Mouse (Mus musculus): ENCODE measurements around the gene Cacna1g. TPM values are rescaled to one million over a fixed set of nuclear protein-coding genes. Genes with fewer than 3 reads are reported as not detected.

The Cacna1g gene
- total RNA-seq, 2 experiments from 2014 or later = 70.9 to 105 TPM

DNA sequence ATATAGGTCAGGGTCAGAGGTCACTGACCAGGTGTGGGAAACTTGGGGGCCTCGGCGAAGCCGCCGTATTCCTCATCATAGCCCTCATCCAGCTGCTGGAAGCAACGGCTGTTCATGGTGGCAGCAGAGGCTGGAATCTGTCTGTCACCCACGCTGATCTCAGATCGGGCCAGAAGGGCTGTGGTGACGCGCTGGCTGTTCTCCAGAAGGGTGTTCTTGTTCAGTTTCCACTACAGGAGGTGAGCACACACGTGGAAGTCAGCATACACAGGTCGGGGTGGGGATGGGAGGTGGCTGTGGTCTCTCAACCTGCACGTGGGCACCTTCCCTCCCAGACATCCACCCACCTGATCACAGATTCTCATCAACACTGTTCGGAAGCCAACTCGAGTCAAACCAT, 9.9 kb upstream of the Cacna1g start:
- intact Hi-C loops (cut with DNase I) = loop anchor here (10.0 kb wide), 1 partner anchor 349 kb away; no protein-coding TSS in a partner anchor

DNA sequence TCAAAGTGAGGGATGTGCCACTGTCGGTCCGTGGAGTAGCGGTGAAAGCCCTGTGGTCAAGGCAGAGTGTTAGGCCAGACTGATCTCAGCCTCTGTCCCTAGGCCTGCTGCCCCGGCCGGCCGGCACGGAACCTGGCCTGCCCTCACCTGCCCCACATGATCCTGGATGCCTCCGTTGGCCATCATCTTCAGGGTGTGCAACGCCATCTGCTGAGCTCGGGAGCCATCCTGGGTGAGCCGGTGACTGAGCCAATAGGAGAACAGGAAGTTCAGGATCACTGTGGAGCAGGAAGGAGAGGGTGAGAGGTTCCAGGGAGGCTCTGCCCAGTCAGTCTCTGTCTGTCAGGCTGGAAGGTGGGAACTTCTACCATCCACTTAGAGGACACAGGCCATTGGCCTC, 9.4 kb upstream of the Cacna1g start:
- DNase-seq (ENCODE audit: low spot score in 2 of 2) = no peak
- intact Hi-C loops (cut with DNase I) = loop anchor here (10.0 kb wide), 1 partner anchor 349 kb away; no protein-coding TSS in a partner anchor

More for the DNA sequence above, 9.9 kb upstream of the Cacna1g start:
- no peak for DNase-seq (ENCODE audit: low spot score in 2 of 2)

DNA sequence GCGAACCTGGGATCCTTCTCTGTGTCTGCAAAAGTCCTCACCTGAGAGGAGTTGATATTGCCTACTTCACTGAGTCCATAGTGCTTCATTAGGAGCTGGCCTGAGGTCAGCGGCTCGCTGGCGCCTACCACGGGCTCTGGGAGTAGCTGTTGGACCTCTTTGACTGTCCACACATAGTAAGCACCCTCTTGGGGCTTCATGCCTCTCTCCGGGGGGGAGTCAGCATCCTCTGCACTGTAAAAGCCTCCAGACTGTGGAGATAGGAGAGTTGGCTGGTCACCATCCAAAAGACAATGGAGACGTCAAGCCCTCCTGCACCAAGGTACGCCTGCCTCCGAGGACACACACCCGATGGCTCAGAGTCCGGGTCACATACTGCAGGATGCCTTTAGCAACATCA, 8.7 kb upstream of the Cacna1g start:
- intact Hi-C loops (cut with DNase I) = loop anchor here (10.0 kb wide), 1 partner anchor 348 kb away; no protein-coding TSS in a partner anchor
- DNase-seq (ENCODE audit: low spot score in 2 of 2) = no peak

DNA sequence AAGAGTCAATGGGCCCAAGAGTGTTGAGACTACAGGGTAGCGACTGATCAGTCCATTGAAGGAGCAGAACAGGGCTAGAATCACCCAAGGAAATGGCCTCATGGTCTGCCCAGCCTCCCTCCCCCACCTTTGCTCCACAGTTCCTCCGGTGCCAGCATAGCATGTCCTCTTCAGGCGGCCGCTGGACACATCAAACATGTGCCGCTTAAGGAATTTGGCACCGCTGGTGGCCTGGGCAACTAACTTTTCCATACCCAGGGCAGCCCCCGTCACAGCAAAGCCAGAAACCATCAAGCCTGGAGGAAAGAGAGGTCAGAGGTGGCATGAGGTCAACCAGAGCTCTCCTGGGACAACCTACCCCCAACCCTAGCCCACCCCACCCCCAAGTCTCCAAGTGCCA, 8.0 kb upstream of the Cacna1g start:
- intact Hi-C loops (cut with DNase I) = loop anchor here (10.0 kb wide), 1 partner anchor 347 kb away; no protein-coding TSS in a partner anchor
- no peak for DNase-seq (ENCODE audit: low spot score in 2 of 2)

DNA sequence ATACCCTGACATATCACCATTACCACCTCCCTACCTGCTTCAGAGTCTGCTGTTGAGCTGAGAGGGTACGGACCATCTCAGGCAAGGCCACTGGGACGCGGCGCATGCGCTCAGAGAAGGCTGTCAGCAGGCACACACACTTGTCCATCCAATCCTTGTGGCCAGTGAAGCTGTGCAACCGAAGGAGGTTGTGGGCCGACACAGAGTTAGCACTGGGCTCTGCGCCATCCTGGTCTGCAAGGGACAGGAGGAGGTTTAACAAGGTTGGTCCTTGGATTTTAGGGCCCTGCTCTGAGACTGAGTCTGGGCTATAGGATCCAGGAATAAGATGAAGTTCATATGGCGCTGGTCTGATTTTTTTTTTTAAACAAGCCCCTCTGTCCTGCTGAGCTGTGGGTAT, 6.4 kb upstream of the Cacna1g start:
- intact Hi-C loops (cut with DNase I) = loop anchor here (10.0 kb wide), 1 partner anchor 346 kb away; no protein-coding TSS in a partner anchor
- no peak for DNase-seq (ENCODE audit: low spot score in 2 of 2)

DNA sequence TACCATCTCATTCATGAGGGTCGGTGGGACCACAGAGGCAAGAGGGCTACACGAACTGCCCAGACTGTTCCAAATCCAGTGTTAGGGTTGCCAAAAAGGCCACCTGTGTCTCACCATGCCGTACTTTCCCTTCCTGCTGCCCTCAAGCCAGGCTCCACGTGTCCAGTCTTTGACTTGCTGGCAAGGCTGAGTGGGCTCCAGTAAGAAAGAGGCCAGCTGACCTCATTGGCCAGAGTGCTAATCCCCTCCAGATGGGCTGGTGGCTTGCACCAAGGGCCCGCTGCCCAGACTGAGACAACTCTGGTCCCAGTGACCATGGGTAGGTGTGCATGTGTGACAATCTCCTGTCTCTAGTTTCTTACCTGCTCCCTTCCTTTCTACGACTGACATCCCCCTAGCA, 3.7 kb upstream of the Cacna1g start:
- intact Hi-C loops (cut with DNase I) = no loop called here
- DNase-seq (ENCODE audit: low spot score in 2 of 2) = no peak

DNA sequence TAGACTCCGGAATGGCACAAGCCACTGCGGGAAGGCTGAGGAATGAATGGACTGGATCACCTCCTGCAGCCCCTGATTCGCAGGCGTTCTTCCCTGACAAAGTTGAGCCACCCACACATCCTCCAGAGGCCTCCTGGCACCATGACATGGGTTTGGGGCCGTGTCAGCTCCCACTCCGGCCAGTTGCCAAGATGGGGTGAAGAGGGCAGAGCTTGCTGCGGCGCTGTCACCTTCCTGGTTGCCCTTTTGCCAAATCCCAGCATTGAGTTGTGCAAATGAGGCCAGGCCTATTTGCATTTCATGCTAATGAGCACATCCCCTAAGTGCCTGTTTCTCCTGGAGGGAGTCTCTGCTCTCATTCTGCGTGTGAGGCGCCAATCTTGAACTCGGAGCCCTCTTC, 1.7 kb upstream of the Cacna1g start:
- DNase-seq (ENCODE audit: low spot score in 2 of 2) = no peak
- intact Hi-C loops (cut with DNase I) = loop anchor here (2.0 kb wide), 1 partner anchor 145 kb away; no protein-coding TSS in a partner anchor

DNA sequence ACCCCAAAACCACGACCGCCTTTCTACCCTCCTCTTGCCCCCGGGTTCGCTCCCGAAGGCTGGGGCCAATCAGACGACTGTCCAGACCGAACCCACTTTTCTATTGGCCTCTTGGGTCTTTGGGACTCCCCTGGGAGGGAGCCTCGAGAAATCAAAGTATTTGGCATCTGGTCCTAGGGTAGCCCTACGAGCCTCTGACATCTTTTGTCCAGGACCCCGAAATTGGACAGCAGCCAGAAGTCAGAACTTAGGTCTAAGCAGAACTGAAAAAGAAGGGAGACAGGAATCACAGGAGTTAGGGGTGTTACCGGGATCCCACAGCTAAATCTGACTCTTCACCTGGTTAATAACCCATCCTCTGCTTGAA, 529 bp upstream of the Cacna1g start:
- intact Hi-C loops (cut with DNase I) = loop anchor here (2.0 to 5.0 kb wide), 2 partner anchors 52 to 144 kb away; no protein-coding TSS in a partner anchor
- DNase-seq (ENCODE audit: low spot score in 2 of 2) = no peak

DNA sequence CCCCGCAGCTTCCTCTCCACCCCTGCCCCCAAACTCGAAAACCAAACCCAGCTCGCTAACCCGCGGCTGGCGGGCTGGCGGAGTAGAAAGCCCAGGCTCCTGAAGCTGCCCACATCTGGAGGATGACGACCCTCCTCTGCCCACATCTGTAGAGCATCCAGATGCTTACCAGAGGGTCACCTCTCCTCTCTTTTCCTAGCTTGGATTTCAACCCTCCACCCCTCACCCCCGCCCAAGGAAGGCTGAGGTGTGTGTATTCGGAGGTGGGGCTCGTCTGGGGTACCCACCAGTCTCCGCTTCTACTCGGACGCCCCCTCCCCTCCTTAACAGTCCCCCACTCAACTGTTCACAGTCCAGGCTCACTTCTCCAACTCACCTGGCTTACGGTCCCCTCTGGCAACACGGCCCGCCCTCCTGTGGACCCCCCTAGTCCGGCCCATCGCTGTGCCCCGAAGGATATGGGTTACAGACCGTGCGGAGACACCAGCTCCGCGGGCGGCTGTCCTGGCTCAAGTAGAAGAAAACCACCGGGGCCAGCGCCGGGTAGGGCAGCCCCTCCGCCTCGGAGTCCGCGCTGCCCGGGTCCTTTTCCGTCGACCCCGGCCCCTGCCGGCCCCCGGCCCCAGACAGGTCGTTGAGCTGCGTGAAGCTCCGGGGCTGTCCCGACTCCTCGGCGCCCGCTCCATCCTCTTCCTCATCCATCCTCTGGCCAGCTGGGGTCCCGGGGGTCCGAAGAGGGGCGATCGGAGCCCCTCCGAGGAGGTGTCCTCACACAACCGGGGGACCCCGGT, 887 bp downstream of the Cacna1g start:
- intact Hi-C loops (cut with DNase I) = loop anchor here (5.0 kb wide), 1 partner anchor 51 kb away; no protein-coding TSS in a partner anchor
- no peak for DNase-seq (ENCODE audit: low spot score in 2 of 2)

DNA sequence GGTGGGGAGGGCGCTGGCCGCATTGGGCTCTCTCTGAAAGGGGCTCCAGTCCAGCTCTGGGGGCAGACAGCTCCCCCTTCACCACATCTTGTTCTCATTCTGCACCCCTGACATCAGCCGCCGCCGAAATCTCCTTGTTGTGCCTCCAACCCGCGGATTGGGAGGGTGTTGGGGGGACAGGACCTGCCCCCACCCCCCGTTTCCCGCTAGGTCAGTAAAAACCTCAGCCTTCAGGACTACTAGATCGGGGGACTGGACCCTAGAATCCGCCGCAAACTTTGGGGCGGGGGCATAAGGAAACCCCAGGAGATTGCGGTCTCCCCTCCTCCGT, 1.4 kb downstream of the Cacna1g start:
- no peak for DNase-seq (ENCODE audit: low spot score in 2 of 2)
- intact Hi-C loops (cut with DNase I) = loop anchor here (5.0 kb wide), 1 partner anchor 50 kb away; no protein-coding TSS in a partner anchor

DNA sequence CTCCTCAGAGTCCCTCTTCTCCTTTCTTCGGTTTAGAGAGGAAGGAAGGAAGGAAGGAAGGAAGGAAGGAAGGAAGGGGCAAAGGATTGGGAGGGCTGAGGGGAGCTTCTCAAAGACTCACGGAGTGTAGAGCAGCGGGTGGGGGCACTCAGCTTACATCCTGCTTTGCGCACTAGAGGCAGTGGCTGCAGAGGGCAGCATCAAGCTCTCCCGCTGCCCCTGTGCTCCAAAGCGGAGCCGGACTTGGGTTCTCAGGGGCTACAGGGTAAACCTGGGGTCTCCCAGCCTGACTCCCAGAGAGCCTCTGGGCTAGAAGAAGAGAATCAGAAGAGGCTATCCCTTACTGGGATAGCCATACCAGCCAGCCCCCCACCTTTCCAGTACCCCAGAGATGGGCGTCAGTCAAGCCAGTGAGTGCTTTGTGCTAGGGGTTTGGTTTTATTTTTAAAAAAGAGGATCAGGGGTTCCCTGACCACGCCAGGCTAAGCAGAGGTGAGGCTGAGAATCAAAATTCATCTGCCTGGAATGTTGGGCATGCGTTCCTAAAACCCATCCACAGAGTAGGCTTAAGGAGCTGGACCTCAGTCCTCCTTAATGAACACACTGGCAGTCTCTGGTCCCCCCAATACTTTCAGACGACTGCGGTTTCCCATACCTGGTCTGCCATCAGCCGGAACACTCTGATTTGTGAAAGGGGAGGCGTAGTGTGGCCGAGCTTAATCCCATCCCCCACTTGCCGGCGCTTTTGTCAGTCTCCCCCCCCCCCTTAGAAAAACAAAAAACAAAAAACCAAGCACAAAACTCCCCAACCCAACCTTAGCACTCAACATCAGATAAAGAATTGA, 2.0 kb downstream of the Cacna1g start:
- no peak for DNase-seq (ENCODE audit: low spot score in 2 of 2)
- intact Hi-C loops (cut with DNase I) = loop anchor here (5.0 kb wide), 1 partner anchor 50 kb away; no protein-coding TSS in a partner anchor

DNA sequence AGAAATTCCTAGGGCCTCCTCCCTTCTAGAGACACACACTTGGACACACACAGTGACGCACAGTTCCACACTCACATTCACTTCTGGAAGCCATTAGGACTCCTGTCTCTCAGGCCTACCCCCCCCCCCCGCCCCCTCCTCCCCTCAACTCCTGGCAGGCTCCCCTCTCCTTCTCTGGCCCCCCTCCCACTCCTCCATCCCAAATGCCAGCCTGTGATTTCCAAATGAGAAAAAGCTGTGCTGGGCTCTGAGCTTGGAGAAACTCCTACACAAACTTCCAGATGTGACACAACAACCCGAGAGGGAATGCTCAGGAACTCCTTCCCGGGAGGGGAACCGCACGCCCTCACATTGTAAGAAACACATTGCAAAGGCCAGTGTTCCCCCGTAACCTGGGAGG, 3.6 kb downstream of the Cacna1g start:
- DNase-seq (ENCODE audit: low spot score in 2 of 2) = no peak
- intact Hi-C loops (cut with DNase I) = loop anchor here (5.0 kb wide), 1 partner anchor 48 kb away; no protein-coding TSS in a partner anchor

DNA sequence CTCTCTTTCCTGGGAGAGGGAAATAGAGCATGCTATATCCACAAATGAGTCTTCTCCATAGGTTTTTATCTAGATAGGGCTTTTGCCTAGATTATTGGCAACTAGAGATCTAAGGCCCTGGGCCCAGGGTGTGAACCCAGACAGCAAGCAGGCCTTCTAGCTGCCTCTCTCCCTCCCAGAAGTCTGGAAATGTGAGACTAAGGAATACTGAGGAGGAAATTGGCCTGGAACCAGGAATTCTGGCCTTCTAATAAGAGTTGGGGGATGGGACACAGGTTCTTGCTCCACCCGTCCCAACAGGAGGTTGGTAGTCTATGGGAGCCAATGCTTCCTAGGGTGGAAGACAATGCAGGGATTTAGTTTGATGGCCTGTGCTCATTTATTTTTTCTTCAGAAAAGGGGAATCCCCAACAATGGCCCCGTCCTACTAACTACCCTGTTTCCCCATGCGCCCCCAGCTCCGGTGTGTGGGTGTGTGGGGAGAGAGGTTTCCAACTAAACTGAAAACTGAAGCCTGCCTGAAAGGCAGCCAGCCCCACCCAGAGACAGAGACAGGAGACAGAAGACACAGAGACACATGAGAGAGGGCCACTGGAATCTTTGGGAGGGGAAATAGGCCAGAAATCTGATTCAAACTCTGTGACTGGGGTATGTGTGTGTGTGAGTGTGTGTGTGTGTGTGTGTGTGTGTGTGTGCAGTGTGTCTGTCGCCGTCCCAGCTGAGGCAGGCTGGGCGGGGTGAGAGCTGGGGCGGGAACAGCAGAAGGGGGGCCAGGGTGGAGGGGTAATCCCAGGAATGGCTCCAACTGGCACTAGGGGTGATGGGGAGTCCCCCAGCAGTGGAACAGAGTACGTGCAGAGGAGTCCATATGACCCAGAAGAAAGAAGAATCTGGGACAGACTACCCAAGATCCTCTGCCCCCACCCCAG, 4.6 kb downstream of the Cacna1g start:
- DNase-seq (ENCODE audit: low spot score in 2 of 2) = no peak
- intact Hi-C loops (cut with DNase I) = loop anchor here (5.0 kb wide), 1 partner anchor 47 kb away; no protein-coding TSS in a partner anchor

DNA sequence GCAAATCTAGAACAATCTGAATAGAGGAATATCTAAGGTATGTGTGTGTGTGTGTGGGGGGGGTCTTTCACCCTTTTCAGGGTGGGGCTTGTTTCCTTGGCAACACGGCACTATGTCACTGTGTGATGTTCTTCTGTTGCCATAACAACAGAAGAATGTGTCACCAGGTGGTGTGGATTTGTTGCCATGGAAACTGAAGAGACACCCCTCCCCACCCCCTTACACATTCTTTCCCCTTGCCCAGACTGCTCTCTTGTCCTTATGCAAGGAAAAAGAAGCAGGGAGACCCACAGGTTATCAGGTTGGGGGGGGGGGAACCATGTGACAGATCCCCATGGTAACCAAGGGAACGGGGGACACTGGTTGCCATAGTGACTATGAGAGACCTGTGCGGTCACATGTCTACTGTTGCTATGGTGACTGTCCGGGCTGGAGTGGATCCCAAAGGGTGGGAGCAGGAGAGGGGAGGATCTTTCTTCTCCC, 5.4 kb downstream of the Cacna1g start:
- peak in 1 of 2 experiments; percentile 71 for DNase-seq (ENCODE audit: low spot score in 2 of 2)
- intact Hi-C loops (cut with DNase I) = no loop called here

DNA sequence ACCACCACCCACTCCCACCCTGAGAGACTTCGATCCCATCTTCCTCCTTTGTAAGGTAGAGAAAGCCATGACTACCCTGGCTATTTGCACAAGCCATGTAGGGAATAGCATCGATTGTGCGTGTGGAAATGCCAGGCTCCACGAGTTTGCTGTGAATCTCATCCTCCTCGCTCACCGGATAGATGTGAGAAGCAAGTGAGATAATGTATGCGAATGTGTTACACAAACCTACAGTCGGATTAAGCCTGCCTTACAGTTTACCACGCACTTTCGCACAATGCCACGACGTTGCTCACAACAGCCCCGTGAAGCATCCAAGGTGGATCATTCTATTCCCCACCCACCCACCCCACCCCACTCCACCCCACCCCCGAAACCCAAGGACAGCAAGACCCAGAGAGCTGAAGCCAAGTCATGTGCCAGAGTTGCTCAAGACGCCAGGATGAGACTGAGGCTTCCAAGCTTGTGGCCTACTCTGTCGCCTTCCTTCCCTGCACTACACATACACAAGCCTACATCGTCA, 7.6 kb downstream of the Cacna1g start:
- intact Hi-C loops (cut with DNase I) = no loop called here
- peak in 1 of 2 experiments; percentile 36 for DNase-seq (ENCODE audit: low spot score in 2 of 2)

DNA sequence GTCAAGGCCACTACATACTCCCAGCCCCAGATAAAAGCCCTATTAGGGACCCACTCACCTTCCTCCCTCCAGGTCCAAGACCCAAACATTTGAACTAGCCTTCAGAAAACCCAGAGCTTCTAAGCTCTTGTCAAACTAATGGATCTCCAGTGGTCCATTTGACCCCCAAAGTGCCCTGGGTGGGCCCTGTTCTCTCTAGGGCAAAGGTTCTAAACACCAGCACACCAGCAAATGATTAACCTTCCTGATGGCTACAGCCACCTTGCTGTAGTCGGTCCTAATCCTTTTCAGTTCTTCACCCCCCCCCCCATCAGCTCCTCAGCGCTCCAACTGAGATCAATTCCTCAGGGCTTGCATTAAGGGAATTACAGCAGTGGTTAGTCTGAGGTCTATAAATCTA, 9.8 kb downstream of the Cacna1g start:
- no peak for DNase-seq (ENCODE audit: low spot score in 2 of 2)
- intact Hi-C loops (cut with DNase I) = no loop called here

DNA sequence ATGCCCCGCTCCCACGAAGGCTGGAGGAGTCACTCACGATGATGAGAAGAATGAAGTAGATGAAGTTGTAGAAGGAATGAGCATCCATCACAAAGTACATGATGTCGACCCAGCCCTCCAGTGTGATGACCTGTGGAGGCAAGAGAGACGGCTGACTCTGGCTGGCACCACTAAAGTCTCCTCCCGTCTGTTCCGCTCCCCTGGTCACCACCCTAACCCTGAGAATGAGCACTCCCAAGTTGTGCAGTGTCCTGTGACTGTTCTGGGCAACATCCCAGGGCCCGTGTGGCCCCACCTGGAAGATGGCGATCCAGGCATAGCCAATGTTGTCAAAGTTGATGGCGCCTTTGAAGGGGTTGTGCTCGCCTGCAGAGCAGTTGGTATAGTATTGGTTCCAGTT, 12.1 kb downstream of the Cacna1g start:
- intact Hi-C loops (cut with DNase I) = no loop called here

DNA sequence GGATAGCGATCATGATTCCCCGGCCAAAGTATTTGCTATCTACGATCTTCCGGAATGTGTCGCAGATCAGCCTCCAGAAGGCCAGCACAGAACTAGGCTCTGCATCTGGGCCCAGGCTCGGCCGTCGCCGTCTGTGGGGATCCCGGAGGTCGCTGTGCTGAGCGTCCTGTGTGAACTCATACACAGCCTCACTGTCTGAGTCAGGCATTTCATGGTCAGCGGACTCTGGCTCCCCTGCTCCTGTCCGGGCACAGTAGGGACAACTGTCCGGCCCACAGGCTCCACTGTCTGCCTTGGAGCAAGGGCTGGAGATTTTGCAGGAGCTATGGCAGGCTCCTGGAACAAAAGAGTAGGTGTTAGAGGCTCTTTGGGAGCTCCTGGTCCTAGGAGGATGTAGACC, 17.0 kb downstream of the Cacna1g start:
- no peak for DNase-seq (ENCODE audit: low spot score in 2 of 2)
- intact Hi-C loops (cut with DNase I) = no loop called here

More for the DNA sequence above, 12.1 kb downstream of the Cacna1g start:
- no peak for DNase-seq (ENCODE audit: low spot score in 2 of 2)

DNA sequence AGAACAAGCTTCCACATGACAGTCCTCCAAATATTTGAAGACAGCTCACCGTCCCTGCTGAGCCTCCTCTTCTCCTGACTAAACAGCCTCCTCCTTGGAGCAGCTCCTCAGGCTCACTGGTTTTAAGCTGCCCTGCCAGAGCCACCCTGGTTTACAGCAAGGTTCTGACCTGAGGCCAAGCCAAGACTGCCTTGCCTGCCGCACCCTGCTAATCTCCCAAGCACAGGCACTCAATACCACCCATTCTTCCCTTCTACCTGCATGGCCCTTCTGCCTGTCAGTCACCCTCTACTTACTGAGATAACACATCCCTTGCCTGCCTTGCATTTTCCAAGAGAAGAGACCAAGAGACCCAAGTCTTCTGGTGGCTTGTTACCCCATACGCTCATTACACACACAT, 17.7 kb downstream of the Cacna1g start:
- intact Hi-C loops (cut with DNase I) = no loop called here
- no peak for DNase-seq (ENCODE audit: low spot score in 2 of 2)

Data from left cerebral cortex, postnatal 36 days (tissue).